Mouse (Mus musculus) skeletal muscle tissue, adult 2 months (tissue): ENCODE data around the gene Trnp1.
A peak's percentile ranks its signal among the peaks of the same experiment; 100 is the strongest.
"Not testable (repeated sequence)": the region's sequence is repeated elsewhere in the genome, so short reads cannot be mapped to it uniquely, and the experiment has no call there.

ENCODE experiments used
- DNase-seq: peaks from one replicate; pipeline ENCODE4 v3.0.0-alpha.2; 2012; ENCODE audit warnings: low read depth, low spot score

The Trnp1 gene

GRCm38 (mm10) chr4:133498160-133498724 lies at the start of gene Trnp1:
TSS of gene Trnp1 (minus strand) at chr4:133498550.
- no peak for DNase-seq

- peak; percentile 90 for DNase-seq
These were observed 47.2 kb upstream of the Trnp1 start, which contains the start of gene Nudc for GRCm38 (mm10) chr4:133545272-133546231. TSS of gene Nudc (minus strand) at chr4:133545996.

GRCm38 (mm10) chr4:133536652-133537051 lies 38.3 kb upstream of the Trnp1 start:
- no peak for DNase-seq

GRCm38 (mm10) chr4:133536081-133536480 lies 37.7 kb upstream of the Trnp1 start:
- no peak for DNase-seq

GRCm38 (mm10) chr4:133532777-133533176 lies 34.4 kb upstream of the Trnp1 start:
- DNase-seq: no peak

- DNase-seq: no peak
These were observed 29.4 kb upstream of the Trnp1 start for GRCm38 (mm10) chr4:133527788-133528187.

- DNase-seq: no peak
These were observed 23.2 kb upstream of the Trnp1 start for GRCm38 (mm10) chr4:133521502-133521901.

- no peak for DNase-seq
These were observed 21.0 kb upstream of the Trnp1 start for GRCm38 (mm10) chr4:133519369-133519665.

GRCm38 (mm10) chr4:133518601-133519368 lies 20.4 kb upstream of the Trnp1 start, which contains the start of gene Kdf1:
TSS of gene Kdf1 (plus strand) at chr4:133518963.
- no peak for DNase-seq

- DNase-seq: peak; percentile 37
These were observed 14.6 kb upstream of the Trnp1 start for GRCm38 (mm10) chr4:133512972-133513371.

GRCm38 (mm10) chr4:133512511-133512910 lies 14.2 kb upstream of the Trnp1 start:
- DNase-seq: not testable (repeated sequence)

GRCm38 (mm10) chr4:133511050-133511449 lies 12.7 kb upstream of the Trnp1 start:
- no peak for DNase-seq

GRCm38 (mm10) chr4:133508990-133509389 lies 10.6 kb upstream of the Trnp1 start:
- no peak for DNase-seq

GRCm38 (mm10) chr4:133506573-133506972 lies 8.2 kb upstream of the Trnp1 start:
- no peak for DNase-seq

GRCm38 (mm10) chr4:133504755-133505485 lies 6.6 kb upstream of the Trnp1 start:
- no peak for DNase-seq

- DNase-seq: no peak
These were observed 6.0 kb upstream of the Trnp1 start for GRCm38 (mm10) chr4:133504300-133504699.

GRCm38 (mm10) chr4:133501514-133501913 lies 3.2 kb upstream of the Trnp1 start:
- DNase-seq: no peak

GRCm38 (mm10) chr4:133497461-133498159 lies 740 bp downstream of the Trnp1 start:
- no peak for DNase-seq

- DNase-seq: no peak
These were observed 1.5 kb downstream of the Trnp1 start for GRCm38 (mm10) chr4:133496738-133497445.

- no peak for DNase-seq
These were observed 2.6 kb downstream of the Trnp1 start for GRCm38 (mm10) chr4:133495711-133496110.
